Mouse (Mus musculus): Measurements from ENCODE around the gene Agbl1.

DNA sequence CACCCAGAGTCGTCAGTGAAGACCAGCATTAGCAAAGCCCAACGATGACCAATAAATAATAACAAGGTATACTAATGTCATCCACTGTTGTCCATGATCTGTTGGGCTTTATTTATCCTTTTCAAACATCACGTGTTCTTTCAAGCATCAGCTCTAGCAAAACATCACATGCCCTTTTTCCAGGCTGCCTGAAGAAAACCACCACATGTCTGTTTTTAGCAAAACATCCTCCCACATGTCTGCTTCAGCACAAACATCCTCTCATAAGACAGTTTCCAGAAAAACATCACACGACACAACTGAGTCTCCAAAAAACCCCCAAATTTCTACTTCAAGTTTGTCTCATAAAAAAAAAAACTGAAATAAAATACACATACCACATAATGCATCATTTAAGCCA, 7.8 kb downstream of the Agbl1 start:
- TF ChIP-seq CTCF (IDR thresholded peaks at IDR 0.05; ENCODE audit: low read depth, low read length), result no peak
- no peak for TF ChIP-seq GATA1 (IDR thresholded peaks at IDR 0.05; ENCODE audit: borderline replicate concordance, low read length)
- TF ChIP-seq TAL1 (conservative IDR thresholded peaks at IDR 0.05; ENCODE audit: low read depth, low read length), result no peak
- no peak for TF ChIP-seq POLR2AphosphoS5 (IDR thresholded peaks at IDR 0.05; ENCODE audit: insufficient replicate concordance, low read depth, low read length)
- no peak for TF ChIP-seq GATA2 (IDR thresholded peaks at IDR 0.05; ENCODE audit: borderline replicate concordance, low read depth, low read length)

Data from G1E (cell line).